Mouse (Mus musculus) midbrain, embryonic 16.5 days (tissue): Measurements from ENCODE around the gene Rgs6. TPM values are rescaled to one million over a fixed set of nuclear protein-coding genes. Genes with fewer than 3 reads are reported as not detected.
A peak's percentile ranks its signal among the peaks of the same experiment; 100 is the strongest.

Source experiments
- ATAC-seq: fragments of 200-750 bp; cut with Nextera tagmentation; 2 replicates; pipeline ENCODE4 v1.8.0; 2017; ENCODE audit warnings: moderate TSS enrichment
- H3K27ac ChIP-seq: fragments of 300-500 bp; sonication (generic); 2 replicates; pipeline ENCODE4 v1.5.1; 2014; ENCODE audit warnings: mild to moderate bottlenecking, low read length, mixed read lengths
- H3K27me3 ChIP-seq: fragments of 300-500 bp; sonication (generic); 2 replicates; pipeline ENCODE4 v1.6.1; 2014; ENCODE audit warnings: low read depth, low read length, mixed read lengths; ENCODE audit not compliant: control insufficient read depth, insufficient read depth
- H3K36me3 ChIP-seq: fragments of 300-500 bp; sonication (generic); 2 replicates; pipeline ENCODE4 v1.6.1; 2014; ENCODE audit warnings: mild to moderate bottlenecking, low read length, moderate library complexity, mixed read lengths; ENCODE audit not compliant: control insufficient read depth, insufficient read depth
- H3K4me1 ChIP-seq: fragments of 300-500 bp; sonication (generic); 2 replicates; pipeline ENCODE4 v1.6.1; 2014; ENCODE audit warnings: mild to moderate bottlenecking, low read length, mixed read lengths; ENCODE audit not compliant: control insufficient read depth, insufficient read depth
- H3K4me2 ChIP-seq: fragments of 300-500 bp; sonication (generic); 2 replicates; pipeline ENCODE4 v1.6.1; 2014; ENCODE audit warnings: mild to moderate bottlenecking, low read length, mixed read lengths
- H3K4me3 ChIP-seq: fragments of 300-500 bp; sonication (generic); 2 replicates; pipeline ENCODE4 v1.5.1; 2014; ENCODE audit warnings: low read depth, mild to moderate bottlenecking, low read length, moderate library complexity, mixed read lengths
- H3K9ac ChIP-seq: fragments of 300-500 bp; sonication (generic); 2 replicates; pipeline ENCODE4 v1.6.1; 2014; ENCODE audit warnings: low read depth, low read length, mixed read lengths
- H3K9me3 ChIP-seq: fragments of 300-500 bp; sonication (generic); replicated peaks from 2 replicates; pipeline ENCODE4 v1.6.1; 2014; ENCODE audit warnings: mild to moderate bottlenecking, low read length, mixed read lengths; ENCODE audit not compliant: control insufficient read depth, poor library complexity, severe bottlenecking
- WGBS: fragments of 180-500 bp; shearing (Covaris S2); extraction: QIAGEN DNeasy Blood & Tissue Kit; methylation state at CpG from one replicate; pipeline ENCODE4 v1.1.7; 2014; 5-methylcytosine and 5-hydroxymethylcytosine counted together
- polyA plus RNA-seq: library from polyadenylated mRNA; unstranded; fragments of >200 nt; fragmentation: Nextera tagmentation; extraction: Ambion mirVana; gene quantifications from 2 replicates; pipeline ENCODE4 v1.2.1, GENCODE M21; 2015

The Rgs6 gene
- polyA plus RNA-seq, 1 experiment from 2014 or later: 17.9 TPM

DNA sequence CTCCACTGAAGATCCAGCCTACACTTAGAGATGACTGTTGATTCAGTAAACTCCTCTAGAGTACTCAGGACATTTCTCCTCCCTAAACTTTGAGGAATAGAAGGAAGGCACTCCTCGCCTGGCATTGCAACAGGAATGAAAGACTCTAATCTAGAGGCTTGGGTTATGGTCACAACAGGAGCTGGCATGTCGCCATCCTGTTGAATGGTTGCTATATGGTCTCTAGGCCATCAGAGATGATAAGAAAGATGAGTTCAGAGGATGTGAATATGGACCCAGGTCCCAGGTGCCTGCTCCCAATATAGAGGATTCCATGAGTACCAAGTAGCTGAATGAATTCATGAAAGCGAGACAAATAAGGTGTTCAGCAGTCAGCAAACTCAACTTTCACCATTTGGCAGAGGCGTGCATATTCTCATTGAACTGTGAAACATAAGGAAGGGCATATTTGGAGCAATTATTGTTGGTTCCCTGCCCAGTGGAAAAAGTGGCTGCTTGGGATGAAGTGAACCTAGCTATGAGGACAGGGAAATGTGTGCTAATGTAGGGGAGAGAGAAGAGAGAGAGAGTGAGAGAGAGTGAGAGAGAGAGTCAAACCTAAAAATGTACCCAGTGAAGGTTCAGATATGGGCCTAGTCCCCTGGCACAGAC lies 334.9 kb downstream of the Rgs6 start:
- Histone ChIP-seq H3K4me3 (no peak overlapping the region), H3K9ac (no peak overlapping the region), H3K27me3 (no peaks in the 10 kb centered on the region), H3K4me2 (no peak overlapping the region), H3K27ac (no peak overlapping the region), H3K4me1 (0 out of 2 replicates have a peak, but pooled peaks cover 2% of the 10 kb centered on the region), H3K9me3 (no peaks in the 10 kb centered on the region), H3K36me3 (no peaks in the 10 kb centered on the region)
- ATAC-seq: no peak
- WGBS: 84% methylated on average over 4 of the region's 4 CpGs

GRCm38 (mm10) chr12:82932706-82933461 lies 344.8 kb downstream of the Rgs6 start:
- H3K4me3 ChIP-seq: no peak overlapping the region
- H3K4me1 ChIP-seq: no peaks in the 10 kb centered on the region
- ATAC-seq: 0 out of 2 replicates have a peak, but pooled peaks have one; percentile 32
- WGBS: 72% methylated on average over 14 of the region's 14 CpGs
- H3K36me3 ChIP-seq: no peaks in the 10 kb centered on the region
- H3K27ac ChIP-seq: no peak overlapping the region
- no peaks in the 10 kb centered on the region for H3K9me3 ChIP-seq
- H3K27me3 ChIP-seq: no peaks in the 10 kb centered on the region
- H3K4me2 ChIP-seq: no peak overlapping the region
- no peak overlapping the region for H3K9ac ChIP-seq

DNA sequence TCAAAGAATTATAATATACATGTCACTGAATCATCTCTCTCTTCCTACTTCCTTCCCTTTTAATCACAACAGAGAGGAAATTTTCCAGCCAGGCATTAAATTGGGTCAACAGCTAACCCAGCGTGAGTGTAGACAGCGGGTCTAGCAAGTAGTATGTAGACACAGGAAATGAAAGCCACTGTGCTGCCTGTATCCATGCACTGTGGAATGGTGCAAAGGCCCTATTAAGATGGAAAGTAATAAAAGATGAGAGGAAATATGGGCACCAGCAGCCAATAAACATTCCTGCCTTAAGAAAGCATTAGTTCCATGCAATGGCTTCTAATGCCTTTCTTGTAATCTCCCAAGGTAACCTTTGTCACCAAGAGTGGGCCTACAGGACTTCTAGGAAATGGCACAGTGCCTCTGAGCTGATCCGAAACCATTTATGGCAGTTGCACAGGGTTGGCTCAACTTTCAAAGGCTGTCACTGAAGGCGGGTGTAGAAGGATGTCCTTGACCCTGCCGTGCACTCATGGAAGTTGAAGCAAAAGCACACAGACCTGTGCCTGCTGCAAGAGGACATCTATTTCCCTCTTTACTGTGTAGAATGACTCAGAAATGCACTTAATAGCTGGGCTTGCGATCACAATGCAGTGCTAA lies 347.1 kb downstream of the Rgs6 start:
- no peak overlapping the region for H3K9ac ChIP-seq
- ATAC-seq: no peak
- WGBS: 88% methylated on average over 6 of the region's 6 CpGs

GRCm38 (mm10) chr12:82935767-82936166 lies 347.7 kb downstream of the Rgs6 start:
- no peak overlapping the region for H3K4me3 ChIP-seq
- H3K27me3 ChIP-seq: no peaks in the 10 kb centered on the region
- ATAC-seq: no peak
- H3K27ac ChIP-seq: no peak overlapping the region
- H3K9me3 ChIP-seq: no peaks in the 10 kb centered on the region
- no peaks in the 10 kb centered on the region for H3K4me1 ChIP-seq
- no peaks in the 10 kb centered on the region for H3K36me3 ChIP-seq
- no peak overlapping the region for H3K4me2 ChIP-seq
- 88% methylated on average over 1 of the region's 1 CpGs for WGBS
- H3K9ac ChIP-seq: no peak overlapping the region

More for the DNA sequence above, 347.1 kb downstream of the Rgs6 start:
- Histone ChIP-seq H3K27ac (no peak overlapping the region), H3K36me3 (no peaks in the 10 kb centered on the region), H3K4me3 (no peak overlapping the region), H3K27me3 (no peaks in the 10 kb centered on the region), H3K4me1 (no peaks in the 10 kb centered on the region), H3K4me2 (no peak overlapping the region), H3K9me3 (no peaks in the 10 kb centered on the region)

- Histone ChIP-seq H3K9me3 (no peaks in the 10 kb centered on the region), H3K27me3 (no peaks in the 10 kb centered on the region), H3K36me3 (no peaks in the 10 kb centered on the region), H3K9ac (no peak overlapping the region), H3K4me3 (no peak overlapping the region), H3K27ac (no peak overlapping the region), H3K4me1 (no peaks in the 10 kb centered on the region), H3K4me2 (no peak overlapping the region)
- no peak for ATAC-seq
- WGBS: 79% methylated on average over 4 of the region's 4 CpGs
Observed at GRCm38 (mm10) chr12:82940461-82940860, 352.4 kb downstream of the Rgs6 start.

- no peaks in the 10 kb centered on the region for H3K4me1 ChIP-seq
- 16% methylated on average over 5 of the region's 5 CpGs for WGBS
- ATAC-seq: no peak
- H3K9ac ChIP-seq: no peak overlapping the region
- H3K27ac ChIP-seq: no peak overlapping the region
- no peak overlapping the region for H3K4me2 ChIP-seq
- H3K36me3 ChIP-seq: no peaks in the 10 kb centered on the region
- H3K27me3 ChIP-seq: no peaks in the 10 kb centered on the region
- no peak overlapping the region for H3K4me3 ChIP-seq
- no peaks in the 10 kb centered on the region for H3K9me3 ChIP-seq
Observed at GRCm38 (mm10) chr12:82946507-82946906, 358.4 kb downstream of the Rgs6 start.

DNA sequence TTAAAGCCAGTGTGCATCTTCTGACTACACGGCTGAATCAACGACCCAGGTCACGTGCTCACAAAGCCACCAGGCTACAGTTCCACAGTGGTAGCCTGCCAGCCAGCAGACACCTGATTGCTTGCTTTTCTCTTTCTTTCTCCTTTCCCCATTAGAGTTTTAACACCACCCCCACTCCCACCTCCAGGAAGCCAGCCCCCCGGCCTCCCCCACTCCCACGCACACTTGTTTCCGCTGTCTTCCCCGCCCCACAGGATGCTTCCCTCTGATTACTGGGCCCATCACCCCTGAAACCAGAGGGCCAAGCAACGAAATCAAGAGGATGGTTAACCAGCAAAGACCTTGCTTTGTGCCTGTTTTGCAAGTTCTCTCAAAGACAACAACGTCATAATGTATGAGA lies 373.0 kb downstream of the Rgs6 start:
- H3K4me2 ChIP-seq: no peak overlapping the region
- H3K36me3 ChIP-seq: no peaks in the 10 kb centered on the region
- no peaks in the 10 kb centered on the region for H3K9me3 ChIP-seq
- ATAC-seq: no peak
- H3K4me3 ChIP-seq: no peak overlapping the region
- H3K4me1 ChIP-seq: peaks cover 12% of the 10 kb centered on the region; the same call in 1 of the 2 replicates
- no peak overlapping the region for H3K27ac ChIP-seq
- H3K27me3 ChIP-seq: no peaks in the 10 kb centered on the region
- no peak overlapping the region for H3K9ac ChIP-seq
- 81% methylated on average over 9 of the region's 9 CpGs for WGBS

DNA sequence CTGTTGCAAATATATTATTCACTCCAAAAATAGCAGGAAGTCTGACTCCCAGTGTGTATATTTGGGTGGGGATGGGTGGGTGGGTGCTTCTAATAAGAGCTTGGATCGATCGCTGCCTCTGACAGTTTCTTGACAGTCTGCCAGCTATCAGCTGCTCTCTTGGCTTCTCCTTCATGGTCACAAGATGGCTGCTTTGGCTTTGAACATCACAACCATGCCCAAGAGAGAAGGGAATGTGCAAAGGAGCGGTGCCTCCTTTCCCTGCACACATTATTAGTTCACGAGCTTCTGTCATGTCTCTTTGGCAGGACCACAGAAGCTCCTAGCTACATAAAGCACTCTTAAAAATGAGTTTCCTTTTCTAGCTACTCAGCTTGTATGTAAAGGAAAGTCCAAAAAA lies 373.8 kb downstream of the Rgs6 start:
- H3K4me1 ChIP-seq: peaks cover 12% of the 10 kb centered on the region; the same call in 1 of the 2 replicates
- WGBS: 71% methylated on average over 4 of the region's 4 CpGs
- H3K27me3 ChIP-seq: no peaks in the 10 kb centered on the region
- H3K27ac ChIP-seq: no peak overlapping the region
- ATAC-seq: no peak
- no peak overlapping the region for H3K4me3 ChIP-seq
- H3K9me3 ChIP-seq: no peaks in the 10 kb centered on the region
- H3K9ac ChIP-seq: no peak overlapping the region
- H3K4me2 ChIP-seq: no peak overlapping the region
- no peaks in the 10 kb centered on the region for H3K36me3 ChIP-seq
